Mouse (Mus musculus): Measurements from ENCODE around the gene Supv3l1. TPM values are rescaled to one million over a fixed set of nuclear protein-coding genes. Genes with fewer than 3 reads are reported as not detected.

Supv3l1 gene
- polyA plus RNA-seq (2012; rRNA removed) = 16.6 and 18.3 TPM in 2 replicates

DNA sequence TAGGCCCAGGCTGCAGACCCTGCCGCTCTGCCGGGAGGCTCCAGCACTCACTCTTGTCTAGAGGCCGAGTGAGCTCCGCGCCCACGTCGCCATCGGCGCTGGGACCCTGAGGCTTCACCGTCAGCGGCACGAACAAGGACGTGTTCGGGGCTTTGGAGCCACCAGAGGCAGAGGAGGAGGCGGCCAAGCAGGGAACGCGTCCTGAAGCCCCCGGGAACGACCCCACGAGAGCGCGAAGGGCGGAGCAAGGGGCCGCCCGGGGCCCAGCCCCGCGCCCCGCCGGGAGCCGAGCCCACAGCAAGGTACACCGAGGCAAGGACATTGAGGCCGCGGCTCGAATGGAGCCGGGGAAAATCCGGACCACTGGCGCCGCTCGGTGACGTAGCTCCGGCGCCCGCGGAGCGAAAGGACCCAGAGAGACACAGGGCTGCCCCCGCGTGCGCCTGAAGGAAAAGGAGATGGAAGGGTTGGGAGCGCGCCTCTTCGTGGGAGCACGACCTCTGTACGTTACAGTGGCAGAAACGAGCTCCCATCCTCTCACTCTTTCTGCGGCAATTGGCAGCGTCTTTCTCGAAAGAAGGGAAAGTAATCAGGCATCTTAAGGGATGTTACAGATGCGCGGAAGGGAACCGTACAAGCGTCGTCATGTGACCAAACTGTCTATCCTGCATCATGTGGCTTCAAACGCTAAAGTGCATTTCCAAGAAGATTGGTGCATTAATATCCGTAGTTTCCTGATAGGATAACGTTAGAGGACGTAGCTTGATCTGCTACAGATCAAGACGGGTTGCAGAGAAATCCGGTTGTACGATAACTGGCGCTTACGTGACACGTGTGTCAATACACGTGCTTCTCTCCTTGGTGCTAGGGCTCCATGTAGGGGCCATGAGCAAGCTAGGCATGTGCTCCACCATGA is at the start of gene Supv3l1, which contains the start of gene 4930507D05Rik:
Gene Supv3l1, minus strand, starts transcription at position 375 of the 916 bp plus-strand sequence.
Gene 4930507D05Rik, plus strand, starts transcription at position 126 of the 916 bp plus-strand sequence.

GRCm38 (mm10) chr10:62486618-62487415 is 37.3 kb upstream of the Supv3l1 start, which contains the start of gene Vps26a:
Gene Vps26a (minus strand): TSS chr10:62486805.

DNA sequence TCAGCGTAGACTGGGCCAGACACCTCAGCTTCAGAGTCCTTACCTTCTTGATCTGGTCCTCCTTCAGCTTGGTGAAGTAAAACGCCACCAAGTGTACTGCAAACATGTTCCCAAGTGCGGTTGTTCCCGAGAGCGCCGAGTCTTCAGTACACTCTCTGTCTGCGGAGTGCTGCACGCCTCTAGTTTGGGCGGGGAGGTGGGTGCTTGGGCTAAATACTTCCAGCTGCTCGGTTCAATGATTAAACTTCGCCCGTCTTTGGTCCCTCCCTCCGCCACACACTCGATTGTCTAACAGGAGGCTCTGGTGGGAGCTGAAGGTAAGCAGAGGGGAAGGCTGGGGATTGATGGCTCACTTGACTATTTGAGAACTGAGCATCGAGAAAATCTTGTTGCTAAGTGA is 27.3 kb downstream of the Supv3l1 start, which contains the start of gene Hkdc1:
Gene Hkdc1, minus strand, starts transcription at position 237 of the 400 bp plus-strand sequence.

GRCm38 (mm10) chr10:62379808-62380207 is 69.7 kb downstream of the Supv3l1 start, which contains the start of gene Hk1:
Gene Hk1 (minus strand): TSS chr10:62379908.

Other genes with a start within 250 kb of the Supv3l1 start
- gene Tspan15, start 218.5 kb downstream of the Supv3l1 start, polyA plus RNA-seq (2012; rRNA removed) = 106 and 127 TPM in 2 replicates
- 2.4 and 3.5 TPM in 2 replicates for gene Tacr2, start 197.3 kb downstream of the Supv3l1 start, polyA plus RNA-seq (2012; rRNA removed)
- 37.8 and 40.4 TPM in 2 replicates for gene Hk1, start 69.8 kb downstream of the Supv3l1 start, polyA plus RNA-seq (2012; rRNA removed)
- 0.07 and 0.08 TPM in 2 replicates for gene Hkdc1, start 27.2 kb downstream of the Supv3l1 start, polyA plus RNA-seq (2012; rRNA removed)
- 0.10 and 0.14 TPM in 2 replicates for gene 4930507D05Rik, start 249 bp downstream of the Supv3l1 start, polyA plus RNA-seq (2012; rRNA removed)
- gene Vps26a, start 37.1 kb upstream of the Supv3l1 start, polyA plus RNA-seq (2012; rRNA removed) = 4.1 and 4.8 TPM in 2 replicates
- gene Srgn, start 77.7 kb upstream of the Supv3l1 start, polyA plus RNA-seq (2012; rRNA removed) = 5.7 and 7.3 TPM in 2 replicates
- 68.2 and 81.5 TPM in 2 replicates for gene Kif1bp, start 128.7 kb upstream of the Supv3l1 start, polyA plus RNA-seq (2012; rRNA removed)
- 8.5 and 11.4 TPM in 2 replicates for gene Ddx21, start 152.5 kb upstream of the Supv3l1 start, polyA plus RNA-seq (2012; rRNA removed)
- gene Ddx50, start 201.5 kb upstream of the Supv3l1 start, polyA plus RNA-seq (2012; rRNA removed) = 6.3 and 9.4 TPM in 2 replicates